Mouse (Mus musculus): ENCODE data around the gene Gm5767. TPM values are rescaled to one million over a fixed set of nuclear protein-coding genes. Genes with fewer than 3 reads are reported as not detected.

The Gm5767 gene
- polyA plus RNA-seq, 1 experiment from 2014 or later = not detected

DNA sequence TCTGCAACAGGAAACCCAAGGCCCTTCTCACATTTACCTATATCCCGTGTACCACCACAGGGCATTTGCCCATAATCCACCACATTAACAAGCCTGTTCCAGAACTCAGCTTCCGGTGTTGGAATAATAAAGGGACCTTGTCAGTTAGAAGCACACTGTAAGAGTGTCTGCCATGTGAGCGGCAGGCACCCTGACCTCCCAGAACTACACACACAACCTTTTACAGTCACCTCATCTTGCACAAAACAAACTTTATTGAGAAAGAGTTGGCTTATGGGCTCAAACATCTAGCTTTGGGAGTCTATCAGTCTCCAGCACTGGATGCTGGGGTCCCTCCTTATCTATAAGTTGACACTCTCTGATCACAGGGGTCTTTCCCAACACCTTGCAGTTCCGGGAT is 22.2 kb upstream of the Gm5767 start:
- Histone ChIP-seq H3K27me3 (no peaks in the 10 kb centered on the region), H3K9ac (replicated peaks) (no peak overlapping the region), H3K4me3 (no peak overlapping the region), H3K9me3 (no peaks in the 10 kb centered on the region), H3K36me3 (peaks cover 58% of the 10 kb centered on the region), H3K27ac (replicated peaks) (no peak overlapping the region), H3K4me1 (no peaks in the 10 kb centered on the region), H3K4me2 (replicated peaks) (no peak overlapping the region)
- WGBS = 75% methylated on average over 4 of the region's 4 CpGs
- no peak for ATAC-seq (replicated peaks)

DNA sequence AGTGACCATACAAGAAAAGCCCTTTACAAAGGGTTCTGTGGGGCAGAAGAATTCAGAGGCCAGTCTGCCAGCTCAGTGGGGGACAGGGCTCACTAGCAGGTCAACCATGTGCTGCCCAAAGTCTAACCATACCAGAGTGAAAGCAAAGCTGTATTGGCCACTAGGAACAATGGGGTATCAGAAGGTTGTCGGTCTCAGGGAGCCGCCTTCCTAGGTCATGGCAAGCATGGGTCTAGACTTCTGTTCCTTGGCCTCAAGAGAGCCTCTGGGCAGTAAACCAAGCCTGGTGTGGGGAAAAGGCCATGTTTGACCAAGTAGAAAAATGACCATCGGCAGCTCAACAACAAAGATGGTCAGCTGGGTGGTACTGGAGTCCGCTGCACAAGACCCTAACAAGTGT is 21.8 kb upstream of the Gm5767 start:
- WGBS = 87% methylated on average over 4 of the region's 4 CpGs
- Histone ChIP-seq H3K4me1 (no peaks in the 10 kb centered on the region), H3K27ac (replicated peaks) (no peak overlapping the region), H3K4me3 (no peak overlapping the region), H3K9ac (replicated peaks) (no peak overlapping the region), H3K4me2 (replicated peaks) (no peak overlapping the region), H3K36me3 (peaks cover 54% of the 10 kb centered on the region), H3K9me3 (no peaks in the 10 kb centered on the region), H3K27me3 (no peaks in the 10 kb centered on the region)
- no peak for ATAC-seq (replicated peaks)

GRCm38 (mm10) chr16:8663022-8663421 is 17.5 kb upstream of the Gm5767 start:
- no peak for ATAC-seq (replicated peaks)
- no peaks in the 10 kb centered on the region for H3K9me3 ChIP-seq
- no peaks in the 10 kb centered on the region for H3K27me3 ChIP-seq
- 93% methylated on average over 2 of the region's 2 CpGs for WGBS
- peaks cover 37% of the 10 kb centered on the region for H3K36me3 ChIP-seq
- H3K4me2 ChIP-seq (replicated peaks) = no peak overlapping the region
- H3K9ac ChIP-seq (replicated peaks) = no peak overlapping the region
- no peak overlapping the region for H3K27ac ChIP-seq (replicated peaks)
- H3K4me3 ChIP-seq = no peak overlapping the region
- peaks cover 28% of the 10 kb centered on the region for H3K4me1 ChIP-seq

DNA sequence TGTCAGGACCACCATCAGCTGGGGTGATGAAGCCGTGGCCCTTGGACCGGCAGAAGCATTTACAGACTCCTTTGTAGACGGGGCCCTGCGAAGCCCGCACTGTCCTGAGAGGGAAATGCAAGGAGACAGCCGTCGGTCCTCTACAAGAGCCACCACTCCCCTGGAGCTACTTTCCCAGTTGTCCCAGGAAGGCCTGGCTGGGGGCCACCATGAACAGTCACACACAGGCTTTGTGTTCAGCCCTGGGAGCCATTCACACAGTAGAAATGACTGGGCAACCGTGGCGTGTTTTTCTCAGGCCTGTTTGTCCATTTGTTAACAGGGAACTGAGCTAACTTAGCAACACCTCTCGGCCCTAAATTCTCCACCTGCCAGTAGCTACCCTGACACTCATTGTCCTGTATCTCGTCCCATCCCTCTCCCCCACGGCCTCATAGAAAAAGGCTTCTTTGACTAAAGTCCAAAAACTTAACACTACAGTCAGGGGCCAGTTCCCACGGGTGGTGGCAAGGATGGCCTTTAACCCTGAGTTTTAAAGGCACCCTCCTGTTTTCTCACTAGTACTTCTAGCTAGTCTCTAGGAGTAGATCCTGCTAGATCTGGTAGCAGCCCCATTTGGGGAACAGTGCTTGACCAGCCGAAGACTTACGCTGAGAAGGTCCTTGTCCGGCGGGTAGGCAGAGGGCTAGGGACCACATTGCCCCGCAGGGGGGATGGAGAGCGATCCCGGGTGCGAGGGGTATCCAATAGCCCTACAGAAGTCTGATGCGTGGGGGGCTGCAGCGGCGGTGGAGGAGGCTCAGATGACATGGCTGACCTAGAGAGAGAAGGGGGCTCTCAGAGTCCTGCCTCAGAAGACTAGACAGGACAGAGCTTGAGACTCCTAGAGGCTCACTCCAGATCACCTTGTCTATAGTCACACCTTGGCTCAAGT is 16.7 kb upstream of the Gm5767 start:
- ATAC-seq (replicated peaks) = no peak
- no peak overlapping the region for H3K27ac ChIP-seq (replicated peaks)
- H3K9ac ChIP-seq (replicated peaks) = no peak overlapping the region
- peaks cover 34% of the 10 kb centered on the region for H3K36me3 ChIP-seq
- no peak overlapping the region for H3K4me3 ChIP-seq
- no peaks in the 10 kb centered on the region for H3K9me3 ChIP-seq
- no peaks in the 10 kb centered on the region for H3K27me3 ChIP-seq
- 84% methylated on average over 24 of the region's 24 CpGs for WGBS
- peaks cover 36% of the 10 kb centered on the region for H3K4me1 ChIP-seq
- no peak overlapping the region for H3K4me2 ChIP-seq (replicated peaks)

DNA sequence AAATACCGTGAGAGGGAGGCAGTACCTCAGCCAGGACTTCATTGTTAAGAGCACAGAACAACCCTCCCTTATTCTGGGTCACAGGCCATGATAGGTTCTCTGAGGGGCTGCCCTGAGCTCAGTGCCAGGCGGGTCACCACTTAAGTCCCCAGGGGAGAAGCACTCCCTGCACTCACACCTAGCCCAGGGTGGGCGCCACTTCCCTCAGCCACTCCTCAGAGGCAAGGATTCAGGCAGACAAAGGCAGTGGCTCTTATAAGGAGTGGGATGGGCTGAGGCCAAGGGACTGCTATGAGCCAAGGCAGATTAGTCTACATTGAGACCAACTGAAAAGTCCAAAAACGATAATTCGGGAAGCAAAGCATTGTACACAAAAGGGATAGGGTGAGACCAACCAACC is 15.2 kb upstream of the Gm5767 start:
- H3K4me2 ChIP-seq (replicated peaks) = no peak overlapping the region
- no peak overlapping the region for H3K27ac ChIP-seq (replicated peaks)
- no peak overlapping the region for H3K9ac ChIP-seq (replicated peaks)
- peaks cover 51% of the 10 kb centered on the region for H3K4me1 ChIP-seq
- H3K4me3 ChIP-seq = no peak overlapping the region
- no peak for ATAC-seq (replicated peaks)
- H3K9me3 ChIP-seq = no peaks in the 10 kb centered on the region
- H3K27me3 ChIP-seq = no peaks in the 10 kb centered on the region
- H3K36me3 ChIP-seq = peaks cover 23% of the 10 kb centered on the region
- 84% methylated on average over 5 of the region's 5 CpGs for WGBS

DNA sequence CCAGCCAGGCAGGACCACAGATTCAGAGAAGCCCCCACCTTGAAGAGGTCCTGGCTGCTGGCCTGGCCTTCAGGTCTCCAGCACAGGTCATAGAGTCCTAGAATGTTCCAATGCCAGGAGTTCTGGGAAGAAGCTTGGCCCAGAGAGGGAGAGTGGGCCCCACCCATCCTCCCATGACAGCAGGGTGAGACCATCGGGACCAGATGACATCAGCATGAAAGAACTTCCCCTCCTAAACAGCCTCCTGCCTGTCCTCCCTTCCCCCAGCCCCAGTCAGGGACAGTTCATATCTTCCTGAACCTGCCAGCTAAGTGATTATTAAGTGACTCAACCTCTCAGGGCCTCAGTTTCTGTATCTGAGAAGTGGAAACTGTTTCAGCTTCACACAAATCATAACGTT is 14.1 kb upstream of the Gm5767 start:
- Histone ChIP-seq H3K36me3 (peaks cover 16% of the 10 kb centered on the region; the same call in 1 of the 2 replicates), H3K9me3 (no peaks in the 10 kb centered on the region), H3K4me3 (no peak overlapping the region), H3K9ac (replicated peaks) (no peak overlapping the region), H3K27me3 (no peaks in the 10 kb centered on the region), H3K4me2 (replicated peaks) (no peak overlapping the region), H3K4me1 (peaks cover 57% of the 10 kb centered on the region), H3K27ac (replicated peaks) (no peak overlapping the region)
- ATAC-seq (replicated peaks) = no peak
- WGBS = 69% methylated on average over 2 of the region's 2 CpGs

- no peak for ATAC-seq (replicated peaks)
- Histone ChIP-seq H3K9me3 (no peaks in the 10 kb centered on the region), H3K4me2 (replicated peaks) (no peak overlapping the region), H3K27me3 (no peaks in the 10 kb centered on the region), H3K27ac (replicated peaks) (no peak overlapping the region), H3K4me1 (peaks cover 57% of the 10 kb centered on the region), H3K4me3 (no peak overlapping the region), H3K9ac (replicated peaks) (no peak overlapping the region), H3K36me3 (peaks cover 9% of the 10 kb centered on the region; the same call in 1 of the 2 replicates)
- 90% methylated on average over 7 of the region's 7 CpGs for WGBS
These were observed 13.3 kb upstream of the Gm5767 start for GRCm38 (mm10) chr16:8667261-8667660.

DNA sequence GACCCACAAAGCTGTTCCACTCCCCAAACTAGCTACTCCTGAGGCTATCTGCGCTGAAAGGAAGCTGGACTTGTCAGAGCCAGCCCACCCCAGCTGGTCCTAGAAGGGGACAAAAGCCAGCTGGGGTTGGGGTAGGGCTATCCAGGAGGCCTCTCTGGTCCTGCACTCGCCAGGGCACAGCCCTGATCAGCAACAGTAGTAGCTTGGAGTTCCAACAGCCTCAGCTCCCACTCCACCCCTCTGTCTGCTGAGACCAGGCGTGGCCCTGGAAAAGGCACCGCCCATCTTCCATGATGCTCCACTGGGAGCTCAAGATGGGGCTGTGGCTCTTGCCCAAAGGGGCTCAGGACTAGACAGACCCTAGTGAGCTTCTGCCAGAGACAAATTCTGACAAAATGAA is 12.8 kb upstream of the Gm5767 start:
- H3K4me1 ChIP-seq = peaks cover 57% of the 10 kb centered on the region
- H3K27me3 ChIP-seq = 0 out of 2 replicates have a peak, but pooled peaks cover 1% of the 10 kb centered on the region
- no peak overlapping the region for H3K9ac ChIP-seq (replicated peaks)
- H3K27ac ChIP-seq (replicated peaks) = no peak overlapping the region
- H3K4me3 ChIP-seq = no peak overlapping the region
- H3K4me2 ChIP-seq (replicated peaks) = no peak overlapping the region
- no peaks in the 10 kb centered on the region for H3K9me3 ChIP-seq
- 76% methylated on average over 4 of the region's 4 CpGs for WGBS
- no peak for ATAC-seq (replicated peaks)
- H3K36me3 ChIP-seq = peaks cover 4% of the 10 kb centered on the region; the same call in 1 of the 2 replicates

GRCm38 (mm10) chr16:8668386-8668785 is 12.2 kb upstream of the Gm5767 start:
- Histone ChIP-seq H3K27me3 (0 out of 2 replicates have a peak, but pooled peaks cover 7% of the 10 kb centered on the region), H3K4me2 (replicated peaks) (no peak overlapping the region), H3K36me3 (no peaks in the 10 kb centered on the region), H3K9me3 (no peaks in the 10 kb centered on the region), H3K9ac (replicated peaks) (no peak overlapping the region), H3K4me3 (no peak overlapping the region), H3K27ac (replicated peaks) (no peak overlapping the region), H3K4me1 (peaks cover 57% of the 10 kb centered on the region)
- ATAC-seq (replicated peaks) = no peak
- 72% methylated on average over 2 of the region's 2 CpGs for WGBS

DNA sequence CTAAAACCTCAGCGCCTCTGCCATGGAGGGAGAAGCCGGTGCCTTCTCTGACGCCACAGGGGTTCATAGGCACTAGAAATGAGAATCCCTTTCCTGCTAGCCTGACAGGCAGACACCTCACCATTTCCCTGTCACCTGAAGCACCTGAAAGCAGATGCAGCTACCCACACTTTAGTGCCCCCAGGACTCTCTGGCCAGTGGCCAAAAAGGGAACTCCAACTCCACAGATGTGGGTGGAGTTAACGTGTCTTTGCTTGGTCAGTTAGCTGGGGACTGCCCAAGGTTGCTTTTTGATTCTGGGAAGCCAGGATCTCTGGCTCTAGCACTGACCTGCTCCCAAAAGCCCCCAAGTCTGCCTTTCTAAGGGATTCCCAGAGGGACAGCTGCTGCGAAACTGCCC is 11.1 kb upstream of the Gm5767 start:
- no peaks in the 10 kb centered on the region for H3K9me3 ChIP-seq
- no peak for ATAC-seq (replicated peaks)
- peak overlapping the region; percentile 69 for H3K4me2 ChIP-seq (replicated peaks)
- H3K4me3 ChIP-seq = peak overlapping the region; percentile 75
- H3K9ac ChIP-seq (replicated peaks) = peak overlapping the region; percentile 53
- H3K4me1 ChIP-seq = peaks cover 55% of the 10 kb centered on the region
- no peaks in the 10 kb centered on the region for H3K36me3 ChIP-seq
- peak overlapping the region; percentile 47; the same call in 1 of the 2 replicates for H3K27ac ChIP-seq (replicated peaks)
- 46% methylated on average over 5 of the region's 5 CpGs for WGBS
- 0 out of 2 replicates have a peak, but pooled peaks cover 8% of the 10 kb centered on the region for H3K27me3 ChIP-seq

GRCm38 (mm10) chr16:8670041-8671035 is 10.2 kb upstream of the Gm5767 start:
- 4% methylated on average over 12 of the region's 15 CpGs for WGBS
- Histone ChIP-seq H3K27me3 (0 out of 2 replicates have a peak, but pooled peaks cover 8% of the 10 kb centered on the region), H3K36me3 (no peaks in the 10 kb centered on the region), H3K27ac (replicated peaks) (peak overlapping the region; percentile 72), H3K9ac (replicated peaks) (peak overlapping the region; percentile 53), H3K4me3 (peak overlapping the region; percentile 75), H3K4me1 (peaks cover 50% of the 10 kb centered on the region), H3K9me3 (no peaks in the 10 kb centered on the region), H3K4me2 (replicated peaks) (peak overlapping the region; percentile 69)
- ATAC-seq (replicated peaks) = peak; percentile 36

Measured in forebrain, embryonic 15.5 days (tissue).